Mouse (Mus musculus) stomach, postnatal 0 days (tissue): Measurements from ENCODE around the gene Susd4. TPM values are rescaled to one million over a fixed set of nuclear protein-coding genes. Genes with fewer than 3 reads are reported as not detected.

Experiments used
- ATAC-seq: fragments of 200-750 bp; cut with Nextera tagmentation; 2 replicates; pipeline ENCODE4 v1.8.0; 2017; ENCODE audit not compliant: low FRiP score, low TSS enrichment
- DNase-seq: peaks from one replicate; pipeline ENCODE4 v3.0.0-alpha.2; 2016; ENCODE audit warnings: low spot score
- H3K27ac ChIP-seq: fragments of 300-500 bp; sonication (generic); replicated peaks from 2 replicates; pipeline ENCODE4 v1.5.1; 2014; ENCODE audit warnings: mild to moderate bottlenecking, control low read depth
- H3K27me3 ChIP-seq: fragments of 300-500 bp; sonication (generic); 2 replicates; pipeline ENCODE4 v1.6.1; 2014; ENCODE audit warnings: low read length; ENCODE audit not compliant: control insufficient read depth, insufficient read depth
- H3K36me3 ChIP-seq: fragments of 300-500 bp; sonication (generic); 2 replicates; pipeline ENCODE4 v1.6.1; 2014; ENCODE audit warnings: low read length, mixed read lengths; ENCODE audit not compliant: control insufficient read depth, insufficient read depth
- H3K4me1 ChIP-seq: fragments of 300-500 bp; sonication (generic); replicated peaks from 2 replicates; pipeline ENCODE4 v1.6.1; 2014; ENCODE audit warnings: antibody characterized with exemption; ENCODE audit not compliant: control insufficient read depth, insufficient read depth
- H3K4me2 ChIP-seq: fragments of 300-500 bp; sonication (generic); replicated peaks from 2 replicates; pipeline ENCODE4 v1.6.1; 2014; ENCODE audit warnings: low read depth, mild to moderate bottlenecking, control low read depth, moderate library complexity
- H3K4me3 ChIP-seq: fragments of 300-500 bp; sonication (generic); 2 replicates; pipeline ENCODE4 v1.5.1; 2014; ENCODE audit warnings: low read depth, low read length, control low read depth
- H3K9ac ChIP-seq: fragments of 300-500 bp; sonication (generic); 2 replicates; pipeline ENCODE4 v1.6.1; 2014; ENCODE audit warnings: mild to moderate bottlenecking, low read length, control low read depth, mixed read lengths
- H3K9me3 ChIP-seq: fragments of 300-500 bp; sonication (generic); 2 replicates; pipeline ENCODE4 v1.6.1; 2016; ENCODE audit warnings: low read length; ENCODE audit not compliant: control insufficient read depth
- CTCF ChIP-seq: IDR thresholded peaks from 2 replicates; pipeline ENCODE4 v1.5.1; 2016; ENCODE audit warnings: antibody characterized with exemption, low read depth, mild to moderate bottlenecking, moderate library complexity
- EP300 ChIP-seq: optimal IDR thresholded peaks from 2 replicates; pipeline ENCODE3; 2016; ENCODE audit warnings: antibody characterized with exemption
- WGBS: fragments of 180-500 bp; shearing (Covaris S2); extraction: QIAGEN DNeasy Blood & Tissue Kit; methylation state at CpG from one replicate; pipeline ENCODE4 v1.1.7; 2014; 5-methylcytosine and 5-hydroxymethylcytosine counted together
- polyA plus RNA-seq: library from polyadenylated mRNA; unstranded; fragments of >200 nt; fragmentation: Nextera tagmentation; extraction: Ambion mirVana; gene quantifications from 2 replicates; pipeline ENCODE4 v1.2.1, GENCODE M21; 2015

Susd4 gene
- polyA plus RNA-seq, 1 experiment from 2014 or later = 8.2 TPM

GRCm38 (mm10) chr1:182849556-182849955 lies 85.9 kb downstream of the Susd4 start:
- H3K9ac ChIP-seq = no peak overlapping the region
- no peak overlapping the region for H3K27ac ChIP-seq
- no peaks in the 10 kb centered on the region for H3K27me3 ChIP-seq
- ATAC-seq (no peak), DNase-seq (no peak)
- H3K36me3 ChIP-seq = no peaks in the 10 kb centered on the region
- WGBS = 69% methylated on average over 12 of the region's 12 CpGs
- no peak for TF ChIP-seq EP300
- TF ChIP-seq CTCF = no peak
- H3K9me3 ChIP-seq = no peaks in the 10 kb centered on the region
- H3K4me3 ChIP-seq = no peak overlapping the region
- H3K4me2 ChIP-seq = no peak overlapping the region
- no peaks in the 10 kb centered on the region for H3K4me1 ChIP-seq

GRCm38 (mm10) chr1:182850080-182850479 lies 86.4 kb downstream of the Susd4 start:
- TF ChIP-seq EP300 = no peak
- no peak for TF ChIP-seq CTCF
- Histone ChIP-seq H3K4me1 (no peaks in the 10 kb centered on the region), H3K4me3 (no peak overlapping the region), H3K27ac (no peak overlapping the region), H3K9me3 (no peaks in the 10 kb centered on the region), H3K27me3 (no peaks in the 10 kb centered on the region), H3K4me2 (no peak overlapping the region), H3K9ac (no peak overlapping the region), H3K36me3 (no peaks in the 10 kb centered on the region)
- 92% methylated on average over 1 of the region's 1 CpGs for WGBS
- DNase-seq (no peak), ATAC-seq (no peak)

GRCm38 (mm10) chr1:182852158-182852557 lies 88.5 kb downstream of the Susd4 start:
- Histone ChIP-seq H3K4me2 (no peak overlapping the region), H3K4me3 (no peak overlapping the region), H3K9me3 (no peaks in the 10 kb centered on the region), H3K36me3 (no peaks in the 10 kb centered on the region), H3K27ac (no peak overlapping the region), H3K27me3 (no peaks in the 10 kb centered on the region), H3K9ac (no peak overlapping the region), H3K4me1 (no peaks in the 10 kb centered on the region)
- ATAC-seq (no peak), DNase-seq (no peak)
- TF ChIP-seq EP300 = no peak
- peak; percentile 48 for TF ChIP-seq CTCF
- 60% methylated on average over 6 of the region's 6 CpGs for WGBS

- no peak for TF ChIP-seq CTCF
- TF ChIP-seq EP300 = no peak
- H3K9ac ChIP-seq = no peak overlapping the region
- ATAC-seq = no peak
- H3K4me2 ChIP-seq = no peak overlapping the region
- WGBS = 83% methylated on average over 13 of the region's 13 CpGs
- no peaks in the 10 kb centered on the region for H3K36me3 ChIP-seq
- H3K9me3 ChIP-seq = no peaks in the 10 kb centered on the region
- H3K4me3 ChIP-seq = no peak overlapping the region
- H3K27me3 ChIP-seq = no peaks in the 10 kb centered on the region
- DNase-seq = no peak
- no peak overlapping the region for H3K27ac ChIP-seq
- no peaks in the 10 kb centered on the region for H3K4me1 ChIP-seq
These were observed 93.0 kb downstream of the Susd4 start for GRCm38 (mm10) chr1:182856636-182857035.

GRCm38 (mm10) chr1:182861671-182862358 lies 98.2 kb downstream of the Susd4 start:
- 0 out of 2 replicates have a peak, but pooled peaks have one; percentile 15 for ATAC-seq
- H3K4me1 ChIP-seq = no peaks in the 10 kb centered on the region
- no peaks in the 10 kb centered on the region for H3K9me3 ChIP-seq
- H3K36me3 ChIP-seq = no peaks in the 10 kb centered on the region
- no peak overlapping the region for H3K9ac ChIP-seq
- no peak for DNase-seq
- no peak overlapping the region for H3K4me3 ChIP-seq
- no peak overlapping the region for H3K4me2 ChIP-seq
- no peak for TF ChIP-seq EP300
- TF ChIP-seq CTCF = no peak
- no peaks in the 10 kb centered on the region for H3K27me3 ChIP-seq
- H3K27ac ChIP-seq = no peak overlapping the region
- WGBS = 40% methylated on average over 7 of the region's 7 CpGs

- H3K27ac ChIP-seq = no peak overlapping the region
- H3K4me2 ChIP-seq = no peak overlapping the region
- 75% methylated on average over 6 of the region's 6 CpGs for WGBS
- H3K9ac ChIP-seq = no peak overlapping the region
- no peak overlapping the region for H3K4me3 ChIP-seq
- DNase-seq (no peak), ATAC-seq (no peak)
- no peaks in the 10 kb centered on the region for H3K27me3 ChIP-seq
- no peaks in the 10 kb centered on the region for H3K9me3 ChIP-seq
- H3K4me1 ChIP-seq = no peaks in the 10 kb centered on the region
- no peaks in the 10 kb centered on the region for H3K36me3 ChIP-seq
- TF ChIP-seq EP300 (no peak), CTCF (no peak)
These were observed 99.7 kb downstream of the Susd4 start for GRCm38 (mm10) chr1:182863396-182863795.
